Mouse (Mus musculus) common myeloid progenitor, adult 5-6 weeks (primary cell): Measurements from ENCODE around the gene Eef2k. TPM values are rescaled to one million over a fixed set of nuclear protein-coding genes. Genes with fewer than 3 reads are reported as not detected.

ENCODE experiments used
- ATAC-seq: replicated peaks from 2 replicates; pipeline ENCODE4 v1.8.0; 2016; ENCODE audit warnings: low read depth, mild to moderate bottlenecking, moderate TSS enrichment, inconsistent platforms; ENCODE audit not compliant: poor library complexity, severe bottlenecking
- total RNA-seq: library from RNA; stranded (forward); fragments of 200-1000, 187-1606 nt; gene quantifications from 2 replicates; pipeline ENCODE4 v1.2.3, GENCODE M21; 2017

Eef2k gene
- total RNA-seq, 1 experiment from 2014 or later: 95.6 TPM

GRCm38 (mm10) chr7:120843037-120843621 is 498 bp downstream of the Eef2k start:
- ATAC-seq: peak; percentile 72

DNA sequence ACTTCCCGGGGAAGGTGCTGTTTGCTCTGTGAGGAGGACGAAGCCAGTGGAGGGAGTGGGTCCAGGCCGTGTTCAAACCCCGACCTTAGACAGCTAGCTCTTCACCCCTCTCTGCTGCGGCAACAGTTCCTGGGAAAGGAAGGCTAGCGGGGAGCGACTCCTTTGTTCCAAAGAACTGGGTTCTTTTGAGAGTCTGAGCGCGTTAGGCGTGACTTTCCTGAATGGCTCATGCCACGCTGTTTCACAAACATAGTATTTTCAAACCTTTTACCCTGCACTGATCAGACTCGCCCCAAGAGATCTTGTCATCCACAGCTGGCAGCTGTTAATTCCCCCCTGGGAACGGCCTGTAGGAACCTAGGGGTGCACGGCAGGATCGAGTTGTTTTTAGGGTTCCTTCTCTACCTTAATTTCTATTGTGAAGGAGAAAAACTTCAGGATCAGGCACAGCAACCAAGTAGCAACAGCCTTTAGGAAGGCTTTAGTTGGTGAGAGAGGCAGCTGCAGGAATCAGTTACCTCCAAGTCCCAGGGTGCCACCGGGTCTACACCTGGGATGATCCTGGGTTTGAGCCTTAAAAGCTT is 1.3 kb downstream of the Eef2k start:
- no peak for ATAC-seq

DNA sequence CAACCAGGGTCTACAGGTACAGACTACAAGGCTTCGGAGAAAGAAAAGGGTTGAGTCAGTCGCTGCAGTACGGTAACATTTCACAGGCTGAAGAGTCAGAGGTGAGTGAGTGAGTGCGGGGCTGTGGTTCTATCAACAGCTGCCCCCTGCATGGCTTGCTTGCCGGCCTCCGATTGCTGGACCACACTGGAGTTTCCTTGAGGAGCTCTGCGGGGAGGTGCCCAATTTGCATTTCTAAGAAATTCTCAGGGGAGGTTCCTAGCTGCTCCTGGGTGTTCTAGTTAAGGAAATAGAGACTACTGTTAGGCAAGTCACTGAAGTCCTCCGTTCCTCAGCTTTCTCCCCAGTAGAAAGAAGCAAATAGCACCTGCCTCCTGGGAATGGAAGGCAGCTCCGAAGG is 2.1 kb downstream of the Eef2k start:
- ATAC-seq: no peak

DNA sequence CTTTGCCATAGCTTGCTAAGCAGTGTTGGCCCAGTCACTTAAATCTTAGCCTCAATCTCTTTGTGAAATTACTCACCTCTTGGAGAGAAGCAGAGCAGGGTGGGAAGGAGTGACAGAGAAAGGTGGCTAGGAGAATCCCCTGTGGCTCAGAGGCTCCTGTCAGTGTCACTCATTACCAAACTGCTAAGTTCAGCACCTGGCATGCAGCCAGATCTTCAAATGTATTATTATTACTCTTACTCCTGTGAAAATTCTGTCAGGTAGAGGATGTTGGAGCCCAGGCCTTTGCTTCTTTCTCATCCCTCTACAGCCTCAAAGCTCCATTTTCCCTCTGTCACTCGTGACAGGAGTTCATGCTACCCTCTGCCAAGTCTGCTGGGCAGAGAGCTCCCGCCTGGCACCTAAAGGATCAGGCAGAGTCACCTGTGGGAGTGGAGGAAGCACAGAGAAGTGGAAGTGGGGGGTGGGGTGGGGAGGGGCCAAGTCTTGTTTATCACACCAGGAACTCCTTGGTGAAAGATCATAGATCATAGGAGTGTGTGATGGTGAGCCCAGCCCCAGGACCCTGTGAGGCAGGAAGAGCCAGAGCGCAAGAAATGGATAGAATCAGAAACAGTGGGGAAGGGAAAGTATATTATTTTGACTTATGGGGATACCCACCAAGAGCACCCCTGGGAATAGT is 6.3 kb downstream of the Eef2k start:
- no peak for ATAC-seq

DNA sequence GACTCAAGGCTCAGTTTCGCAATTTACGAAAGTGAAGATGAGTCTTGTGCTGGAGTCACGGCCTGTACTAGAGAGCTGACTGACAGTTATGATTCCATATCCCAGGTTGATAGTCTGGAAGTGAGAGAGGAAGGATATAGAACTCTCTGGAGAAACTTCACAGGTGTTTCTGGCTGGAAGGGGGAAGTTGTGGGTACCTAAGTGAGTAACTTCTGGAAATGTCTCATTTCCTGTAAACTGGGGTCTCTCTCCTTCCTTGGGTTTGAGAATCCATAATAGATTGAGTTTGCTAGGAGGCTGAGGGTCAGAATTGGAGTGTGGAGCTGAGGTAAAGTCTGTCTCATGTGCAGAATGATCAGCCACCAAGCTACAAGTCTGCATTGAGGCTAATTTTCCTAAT is 7.5 kb downstream of the Eef2k start:
- ATAC-seq: no peak

DNA sequence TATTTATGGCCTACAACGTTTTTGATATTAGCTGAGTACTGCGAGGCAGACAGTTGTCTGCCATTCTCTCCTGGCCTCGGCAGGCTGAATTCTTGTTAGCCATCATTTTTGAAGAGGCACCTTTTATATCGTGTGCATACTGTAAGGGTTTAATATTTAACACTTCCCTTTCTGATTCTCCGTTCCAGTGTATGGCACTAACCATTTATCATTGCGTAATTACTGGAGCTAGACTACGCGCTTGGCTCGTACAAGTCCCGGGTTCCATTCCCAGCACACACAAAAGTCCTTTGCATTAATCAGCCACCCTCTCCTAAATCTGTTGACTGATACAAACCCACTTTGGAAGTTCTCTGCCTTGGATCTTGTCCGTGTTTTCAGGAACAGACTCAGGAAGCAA is 17.2 kb downstream of the Eef2k start:
- no peak for ATAC-seq

- ATAC-seq: peak; percentile 33
These were observed 18.3 kb downstream of the Eef2k start for GRCm38 (mm10) chr7:120860799-120861487.

- ATAC-seq: no peak
These were observed 18.9 kb downstream of the Eef2k start for GRCm38 (mm10) chr7:120861488-120862047.

DNA sequence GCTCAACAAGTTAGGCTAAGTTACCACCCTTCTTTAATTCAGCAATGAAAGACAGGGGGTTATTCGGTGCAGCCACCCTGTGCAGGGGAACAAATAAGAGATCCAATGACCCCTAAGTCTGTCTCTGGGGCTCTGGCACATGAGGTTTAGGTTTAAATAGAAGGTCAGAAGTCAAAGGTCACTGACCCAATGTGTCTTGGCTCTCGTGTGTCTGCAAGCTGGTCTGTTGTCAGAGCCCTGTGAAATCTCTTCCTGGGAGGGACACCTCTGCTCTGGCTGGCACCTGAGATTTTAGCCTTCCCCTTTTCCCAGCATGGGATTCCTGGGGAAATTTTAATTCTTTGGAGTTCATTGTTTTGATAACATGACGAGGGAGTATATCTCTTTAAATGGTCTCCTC is 19.6 kb downstream of the Eef2k start:
- no peak for ATAC-seq

DNA sequence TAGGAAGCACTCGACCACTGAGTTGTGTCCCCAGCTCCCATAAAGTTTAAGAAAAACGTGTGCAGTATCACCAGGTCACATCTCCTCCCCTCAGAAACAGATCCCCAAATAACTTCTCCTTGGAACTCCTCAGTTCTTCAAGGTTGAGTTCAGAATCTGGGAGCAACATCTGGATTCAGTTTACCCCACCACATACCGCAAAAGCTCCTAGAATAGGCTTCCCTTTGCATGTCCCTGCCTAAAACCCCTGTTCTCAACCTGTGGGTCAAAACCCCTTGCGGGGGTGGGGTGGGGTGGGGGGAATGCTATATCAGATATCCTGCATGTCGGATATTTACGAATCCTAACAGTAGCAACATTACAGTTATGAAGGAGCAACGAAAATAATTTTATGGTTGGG is 20.0 kb downstream of the Eef2k start:
- no peak for ATAC-seq

GRCm38 (mm10) chr7:120863476-120863875 is 20.8 kb downstream of the Eef2k start:
- ATAC-seq: no peak

DNA sequence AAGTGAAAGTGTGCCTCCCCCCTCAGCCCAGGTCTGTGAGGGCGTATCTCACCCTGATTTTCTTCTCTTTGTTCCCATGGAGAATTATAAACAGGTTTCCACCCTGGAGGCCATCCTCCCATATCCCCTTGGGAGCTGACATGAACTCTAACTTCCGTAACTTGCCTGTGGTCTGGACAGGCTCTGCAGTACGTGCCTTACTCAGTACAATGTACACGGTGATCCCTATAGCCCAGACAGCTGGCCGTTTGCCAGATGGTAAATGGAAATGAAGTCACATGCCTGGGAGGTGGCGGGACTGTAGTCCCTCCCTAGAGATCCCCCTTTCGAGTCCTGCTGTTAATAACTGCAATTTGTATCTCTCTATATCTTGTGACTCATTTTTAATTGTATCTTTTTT is 22.5 kb downstream of the Eef2k start:
- ATAC-seq: peak; percentile 52

GRCm38 (mm10) chr7:120865832-120866231 is 23.2 kb downstream of the Eef2k start:
- ATAC-seq: peak; percentile 48

DNA sequence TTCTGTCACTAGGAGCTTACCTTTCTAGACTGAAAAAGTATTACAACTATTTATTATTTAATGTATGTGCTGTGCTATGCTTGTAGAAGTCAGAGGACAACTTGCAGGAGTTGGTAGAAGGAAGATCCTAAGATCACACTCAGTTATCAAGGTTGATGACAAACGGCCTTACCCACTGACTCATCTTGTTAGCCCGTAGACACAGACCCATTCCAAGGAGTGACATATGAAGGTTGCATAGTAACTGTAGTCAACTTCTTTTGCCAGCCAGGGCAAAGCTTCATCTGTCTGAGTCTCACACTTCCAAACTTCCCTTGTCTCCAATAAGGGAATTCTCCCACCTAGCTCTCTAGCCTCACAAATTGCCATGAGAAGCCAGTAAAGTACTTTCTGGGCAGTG is 24.1 kb downstream of the Eef2k start:
- no peak for ATAC-seq

- no peak for ATAC-seq
These were observed 25.1 kb downstream of the Eef2k start for GRCm38 (mm10) chr7:120867720-120868119.

DNA sequence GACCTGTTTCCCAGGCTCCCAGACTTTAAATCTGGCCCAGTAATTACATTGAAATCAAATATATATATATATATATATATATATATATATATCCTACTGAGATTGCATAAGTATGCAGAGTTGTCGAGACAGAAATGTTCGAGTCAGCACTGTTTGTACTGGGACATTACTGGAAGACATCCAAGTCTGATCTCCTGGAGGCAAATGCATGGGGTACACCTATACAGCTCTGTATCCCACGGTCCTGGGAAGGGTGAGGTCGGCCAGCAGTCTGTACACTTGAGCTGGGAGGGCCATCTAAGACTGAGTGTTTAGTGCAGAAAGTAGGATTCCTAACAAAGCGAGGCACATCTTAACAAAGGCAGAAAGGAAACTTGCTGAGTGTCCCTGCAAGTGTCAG is 27.3 kb downstream of the Eef2k start:
- ATAC-seq: no peak

DNA sequence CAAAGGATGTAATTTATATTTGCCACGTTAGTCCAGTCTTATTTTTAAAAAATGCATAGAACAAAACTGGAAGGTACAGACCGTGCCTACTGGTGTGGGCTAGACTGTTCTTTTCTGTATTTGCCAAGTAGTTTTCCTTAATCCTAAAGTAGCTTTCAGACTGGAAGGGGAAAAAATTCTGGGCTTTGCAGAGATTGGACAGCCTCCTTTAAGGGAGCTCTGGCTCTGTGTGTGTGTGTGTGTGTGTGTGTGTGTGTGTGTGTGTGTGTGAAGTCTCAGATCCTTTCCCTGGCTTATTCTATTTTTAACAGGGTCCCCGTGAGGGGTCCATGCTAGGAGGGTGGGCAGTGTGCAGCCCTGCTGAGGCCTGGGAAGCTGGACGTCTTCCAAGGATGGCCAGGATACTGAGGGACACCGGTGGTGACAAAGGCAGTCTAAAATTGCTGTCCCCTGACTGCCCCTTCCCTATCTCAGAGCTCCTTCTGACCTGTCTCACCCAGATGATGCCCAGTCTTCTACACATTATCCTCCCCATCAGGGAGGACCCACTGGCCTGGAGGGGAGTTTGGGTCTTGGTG is 27.9 kb downstream of the Eef2k start:
- ATAC-seq: no peak

- ATAC-seq: no peak
These were observed 30.5 kb downstream of the Eef2k start for GRCm38 (mm10) chr7:120873083-120873482.

- ATAC-seq: no peak
These were observed 31.4 kb downstream of the Eef2k start for GRCm38 (mm10) chr7:120874021-120874420.

DNA sequence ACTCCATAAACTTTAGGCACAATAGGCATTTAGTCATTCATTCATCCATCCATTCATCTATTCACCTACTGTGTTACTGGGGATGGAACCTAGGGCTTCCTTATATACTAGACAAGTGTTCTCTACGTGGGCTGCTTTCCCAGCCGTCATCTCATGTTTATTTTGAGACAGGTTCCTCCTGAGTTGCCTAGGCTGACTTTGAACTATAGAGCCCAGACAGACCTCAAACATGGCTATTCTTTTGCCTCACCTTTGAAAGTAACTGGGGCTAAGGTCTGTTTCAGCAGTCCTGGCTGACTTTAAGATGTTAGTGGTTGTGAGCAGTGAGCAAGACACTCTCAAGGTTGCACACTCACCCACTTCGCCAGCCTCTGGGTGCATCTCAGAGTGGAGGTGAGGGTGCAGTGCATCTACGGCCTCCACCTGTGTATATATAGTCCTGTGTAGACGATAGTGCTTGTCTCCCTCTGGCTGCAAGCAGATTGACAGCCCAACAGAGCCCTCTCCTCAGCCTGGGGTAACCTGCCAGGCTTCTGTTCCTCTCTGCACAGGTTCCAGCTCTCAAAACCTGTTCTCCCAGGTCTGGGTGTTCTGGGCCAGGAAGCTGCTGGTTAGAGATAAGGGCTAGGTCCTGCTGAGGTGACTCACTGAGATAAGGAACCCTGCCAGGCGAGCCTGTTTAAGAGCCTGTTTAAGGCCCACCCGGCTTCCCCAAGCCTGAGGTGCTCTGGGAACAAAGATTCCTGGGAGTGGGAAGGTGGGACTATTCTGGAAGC is 32.3 kb downstream of the Eef2k start:
- ATAC-seq: peak; percentile 88
